Mouse (Mus musculus): ENCODE measurements around the gene Tsg101. TPM values are rescaled to one million over a fixed set of nuclear protein-coding genes. Genes with fewer than 3 reads are reported as not detected.
A peak's percentile ranks its signal among the peaks of the same experiment; 100 is the strongest.

Tsg101 gene
- polyA plus RNA-seq, 1 experiment, result 103 TPM

DNA sequence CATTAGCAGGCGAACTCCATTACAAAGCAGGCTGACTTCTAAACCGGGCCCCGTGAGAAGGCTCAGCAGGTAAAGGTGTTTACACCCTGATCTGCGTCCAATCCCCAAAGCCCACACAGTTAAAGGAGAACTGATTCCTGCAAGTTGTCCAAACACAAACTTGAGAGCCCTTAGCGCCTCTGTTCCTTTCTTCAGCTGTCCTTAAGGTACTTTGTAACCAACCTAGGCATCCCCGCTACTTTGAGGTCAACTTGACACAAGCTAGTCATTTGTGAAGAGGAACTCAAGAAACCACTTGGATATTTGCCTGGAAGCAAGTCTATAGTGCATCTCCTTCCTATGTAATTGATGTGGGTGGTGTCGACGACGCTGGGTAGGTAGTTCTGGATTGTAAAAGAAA, 62.3 kb downstream of the Tsg101 start:
- H3K36me3 ChIP-seq (ENCODE audit: control insufficient read depth, insufficient read depth, low read length), result peaks cover 37% of the 10 kb centered on the region
- 65% methylated on average over 9 of the region's 9 CpGs for WGBS
- no peak overlapping the region for H3K4me3 ChIP-seq (ENCODE audit: low read depth, low read length)
- no peaks in the 10 kb centered on the region for H3K4me1 ChIP-seq (ENCODE audit: control insufficient read depth, insufficient read depth, insufficient read length, low read length)
- TF ChIP-seq POLR2A (IDR thresholded peaks at IDR 0.05; ENCODE audit: low read depth, low read length), result no peak
- no peak for TF ChIP-seq CTCF (IDR thresholded peaks at IDR 0.05; ENCODE audit: extremely low read depth, insufficient read length, insufficient replicate concordance, low read depth, low read length)
- no peak overlapping the region for H3K27ac ChIP-seq (ENCODE audit: insufficient read depth, low read depth, low read length)
- H3K27me3 ChIP-seq (ENCODE audit: control insufficient read depth, insufficient read depth, low read length), result no peaks in the 10 kb centered on the region

DNA sequence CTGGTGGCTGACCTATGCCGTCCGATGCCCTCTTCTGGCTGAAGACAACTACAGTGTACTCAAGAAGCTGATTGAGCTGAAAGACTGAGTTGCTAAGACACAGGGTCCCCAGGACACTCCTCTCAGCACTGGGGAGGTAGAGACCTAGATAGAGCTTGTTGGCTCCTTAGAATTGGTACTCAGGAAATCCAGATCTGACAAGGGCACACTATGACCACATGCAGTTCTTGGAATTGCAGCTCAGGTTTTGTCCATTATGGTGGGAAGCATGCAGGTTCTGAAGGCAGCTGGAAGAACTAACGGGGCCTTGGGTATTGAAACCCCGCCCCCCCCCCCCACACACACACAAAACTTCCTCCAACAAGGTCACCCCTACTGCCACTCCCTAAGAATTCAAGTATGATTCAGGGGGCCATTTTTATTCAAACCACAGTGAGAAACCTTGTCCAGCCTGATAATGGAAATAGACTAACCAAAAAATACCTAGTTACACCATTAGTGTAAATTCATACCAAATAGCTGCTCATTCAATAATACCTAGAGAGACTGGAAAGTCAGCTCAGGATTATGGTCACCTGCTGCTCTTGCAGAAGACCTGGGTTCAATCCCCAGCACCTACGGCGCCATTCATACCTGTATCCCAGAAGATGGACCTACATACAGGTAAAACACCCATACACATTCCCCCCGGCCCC, 63.8 kb downstream of the Tsg101 start:
- no peak for TF ChIP-seq CTCF (IDR thresholded peaks at IDR 0.05; ENCODE audit: extremely low read depth, insufficient read length, insufficient replicate concordance, low read depth, low read length)
- no peak for TF ChIP-seq POLR2A (IDR thresholded peaks at IDR 0.05; ENCODE audit: low read depth, low read length)
- H3K4me3 ChIP-seq (ENCODE audit: low read depth, low read length), result no peak overlapping the region
- H3K27me3 ChIP-seq (ENCODE audit: control insufficient read depth, insufficient read depth, low read length), result no peaks in the 10 kb centered on the region
- H3K4me1 ChIP-seq (ENCODE audit: control insufficient read depth, insufficient read depth, insufficient read length, low read length), result no peaks in the 10 kb centered on the region
- peaks cover 50% of the 10 kb centered on the region for H3K36me3 ChIP-seq (ENCODE audit: control insufficient read depth, insufficient read depth, low read length)
- 74% methylated on average over 7 of the region's 7 CpGs for WGBS
- H3K27ac ChIP-seq (ENCODE audit: insufficient read depth, low read depth, low read length), result no peak overlapping the region

DNA sequence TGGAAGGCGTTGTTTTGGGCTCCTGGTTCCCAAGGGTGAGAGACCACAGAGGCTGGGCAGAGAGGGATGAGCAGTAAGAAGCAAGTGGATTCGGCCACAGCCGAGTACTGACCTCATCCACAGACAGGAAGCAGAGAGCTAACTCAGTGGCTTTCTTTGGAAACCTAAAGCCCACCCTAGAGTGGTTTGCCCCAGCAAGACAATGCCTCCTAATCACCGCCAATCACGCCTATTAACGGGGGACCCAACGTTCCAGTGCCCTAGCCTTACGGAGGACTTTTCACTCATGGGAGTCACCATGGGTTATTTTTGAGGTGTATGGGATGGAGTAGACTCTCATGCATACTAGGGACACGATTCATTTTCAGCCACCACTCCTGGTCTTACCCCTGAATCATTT, 66.4 kb downstream of the Tsg101 start:
- no peak overlapping the region for H3K4me3 ChIP-seq (ENCODE audit: low read depth, low read length)
- WGBS, result 91% methylated on average over 9 of the region's 9 CpGs
- no peak overlapping the region for H3K27ac ChIP-seq (ENCODE audit: insufficient read depth, low read depth, low read length)
- no peaks in the 10 kb centered on the region for H3K27me3 ChIP-seq (ENCODE audit: control insufficient read depth, insufficient read depth, low read length)
- 0 out of 2 replicates have a peak, but pooled peaks cover 4% of the 10 kb centered on the region for H3K4me1 ChIP-seq (ENCODE audit: control insufficient read depth, insufficient read depth, insufficient read length, low read length)
- peaks cover 72% of the 10 kb centered on the region for H3K36me3 ChIP-seq (ENCODE audit: control insufficient read depth, insufficient read depth, low read length)
- TF ChIP-seq POLR2A (IDR thresholded peaks at IDR 0.05; ENCODE audit: low read depth, low read length) (no peak), CTCF (IDR thresholded peaks at IDR 0.05; ENCODE audit: extremely low read depth, insufficient read length, insufficient replicate concordance, low read depth, low read length) (no peak)

DNA sequence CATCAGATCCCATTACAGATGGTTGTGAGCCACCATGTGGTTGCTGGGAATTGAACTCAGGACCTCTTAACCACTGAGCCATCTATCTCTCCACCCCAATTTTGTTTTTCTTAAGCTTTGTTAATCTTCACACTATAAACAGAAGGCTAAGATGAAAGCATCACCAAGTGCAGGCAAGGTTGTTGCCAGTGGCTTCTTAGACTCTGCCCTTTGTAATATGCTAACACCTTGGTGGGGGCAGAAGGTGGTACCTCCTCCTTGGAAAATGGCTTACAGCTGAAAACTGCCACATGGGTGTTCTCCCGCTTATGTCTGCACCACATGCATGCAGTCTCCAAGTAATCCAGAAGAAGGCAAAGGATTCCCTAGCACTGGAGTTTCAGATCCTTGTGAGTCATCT, 67.1 kb downstream of the Tsg101 start:
- Histone ChIP-seq H3K27me3 (ENCODE audit: control insufficient read depth, insufficient read depth, low read length) (no peaks in the 10 kb centered on the region), H3K4me3 (ENCODE audit: low read depth, low read length) (no peak overlapping the region), H3K36me3 (ENCODE audit: control insufficient read depth, insufficient read depth, low read length) (peaks cover 76% of the 10 kb centered on the region), H3K27ac (ENCODE audit: insufficient read depth, low read depth, low read length) (no peak overlapping the region), H3K4me1 (ENCODE audit: control insufficient read depth, insufficient read depth, insufficient read length, low read length) (0 out of 2 replicates have a peak, but pooled peaks cover 4% of the 10 kb centered on the region)
- 80% methylated on average over 1 of the region's 1 CpGs for WGBS
- TF ChIP-seq CTCF (IDR thresholded peaks at IDR 0.05; ENCODE audit: extremely low read depth, insufficient read length, insufficient replicate concordance, low read depth, low read length), result no peak
- TF ChIP-seq POLR2A (IDR thresholded peaks at IDR 0.05; ENCODE audit: low read depth, low read length), result no peak

DNA sequence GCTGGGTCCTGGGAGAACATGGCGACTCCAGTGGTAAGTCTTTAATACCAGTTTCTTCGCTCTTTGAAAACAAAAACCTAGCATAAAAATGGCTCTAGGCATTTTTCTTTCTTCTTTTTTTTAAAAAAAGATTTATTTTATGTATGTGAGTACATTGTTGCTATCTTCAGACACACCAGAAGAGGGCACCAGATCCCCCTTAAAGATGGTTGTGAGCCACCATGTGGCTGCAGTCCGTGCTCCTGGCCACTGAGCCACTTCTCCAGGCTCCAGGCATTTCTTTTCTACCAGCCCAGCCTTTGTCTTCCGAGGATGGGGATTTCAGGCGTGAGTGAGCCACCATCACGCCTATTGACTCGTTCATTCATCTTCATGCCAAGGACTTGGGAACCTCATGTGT, 68.7 kb downstream of the Tsg101 start:
- Histone ChIP-seq H3K4me3 (ENCODE audit: low read depth, low read length) (no peak overlapping the region), H3K27me3 (ENCODE audit: control insufficient read depth, insufficient read depth, low read length) (no peaks in the 10 kb centered on the region), H3K27ac (ENCODE audit: insufficient read depth, low read depth, low read length) (no peak overlapping the region), H3K36me3 (ENCODE audit: control insufficient read depth, insufficient read depth, low read length) (peaks cover 75% of the 10 kb centered on the region), H3K4me1 (ENCODE audit: control insufficient read depth, insufficient read depth, insufficient read length, low read length) (0 out of 2 replicates have a peak, but pooled peaks cover 5% of the 10 kb centered on the region)
- 79% methylated on average over 7 of the region's 7 CpGs for WGBS
- no peak for TF ChIP-seq POLR2A (IDR thresholded peaks at IDR 0.05; ENCODE audit: low read depth, low read length)
- TF ChIP-seq CTCF (IDR thresholded peaks at IDR 0.05; ENCODE audit: extremely low read depth, insufficient read length, insufficient replicate concordance, low read depth, low read length), result no peak

DNA sequence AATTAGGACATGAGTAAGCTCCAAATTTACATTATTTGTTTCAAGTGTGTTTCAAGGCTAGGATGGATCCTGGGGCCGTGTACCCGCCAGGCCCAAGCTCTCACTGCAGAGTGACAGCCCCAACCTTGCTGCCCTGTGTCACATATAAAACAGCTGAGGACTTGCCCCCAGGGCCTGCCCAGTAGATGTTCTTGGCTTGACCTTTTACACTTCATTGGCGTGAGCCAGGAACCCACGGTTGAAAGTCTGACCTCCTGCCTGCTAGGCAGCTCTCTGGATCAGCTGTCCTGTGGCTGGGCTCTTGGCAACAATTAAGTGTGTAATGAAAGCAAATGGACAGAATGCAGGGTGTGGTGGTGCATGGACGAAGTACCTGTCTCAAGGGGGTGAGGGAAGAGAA, 70.5 kb downstream of the Tsg101 start:
- H3K4me1 ChIP-seq (ENCODE audit: control insufficient read depth, insufficient read depth, insufficient read length, low read length), result peaks cover 12% of the 10 kb centered on the region; the same call in 1 of the 2 replicates
- H3K27ac ChIP-seq (ENCODE audit: insufficient read depth, low read depth, low read length), result no peak overlapping the region
- peaks cover 59% of the 10 kb centered on the region for H3K36me3 ChIP-seq (ENCODE audit: control insufficient read depth, insufficient read depth, low read length)
- no peak for TF ChIP-seq CTCF (IDR thresholded peaks at IDR 0.05; ENCODE audit: extremely low read depth, insufficient read length, insufficient replicate concordance, low read depth, low read length)
- TF ChIP-seq POLR2A (IDR thresholded peaks at IDR 0.05; ENCODE audit: low read depth, low read length), result no peak
- 80% methylated on average over 5 of the region's 5 CpGs for WGBS
- H3K4me3 ChIP-seq (ENCODE audit: low read depth, low read length), result no peak overlapping the region
- no peaks in the 10 kb centered on the region for H3K27me3 ChIP-seq (ENCODE audit: control insufficient read depth, insufficient read depth, low read length)

DNA sequence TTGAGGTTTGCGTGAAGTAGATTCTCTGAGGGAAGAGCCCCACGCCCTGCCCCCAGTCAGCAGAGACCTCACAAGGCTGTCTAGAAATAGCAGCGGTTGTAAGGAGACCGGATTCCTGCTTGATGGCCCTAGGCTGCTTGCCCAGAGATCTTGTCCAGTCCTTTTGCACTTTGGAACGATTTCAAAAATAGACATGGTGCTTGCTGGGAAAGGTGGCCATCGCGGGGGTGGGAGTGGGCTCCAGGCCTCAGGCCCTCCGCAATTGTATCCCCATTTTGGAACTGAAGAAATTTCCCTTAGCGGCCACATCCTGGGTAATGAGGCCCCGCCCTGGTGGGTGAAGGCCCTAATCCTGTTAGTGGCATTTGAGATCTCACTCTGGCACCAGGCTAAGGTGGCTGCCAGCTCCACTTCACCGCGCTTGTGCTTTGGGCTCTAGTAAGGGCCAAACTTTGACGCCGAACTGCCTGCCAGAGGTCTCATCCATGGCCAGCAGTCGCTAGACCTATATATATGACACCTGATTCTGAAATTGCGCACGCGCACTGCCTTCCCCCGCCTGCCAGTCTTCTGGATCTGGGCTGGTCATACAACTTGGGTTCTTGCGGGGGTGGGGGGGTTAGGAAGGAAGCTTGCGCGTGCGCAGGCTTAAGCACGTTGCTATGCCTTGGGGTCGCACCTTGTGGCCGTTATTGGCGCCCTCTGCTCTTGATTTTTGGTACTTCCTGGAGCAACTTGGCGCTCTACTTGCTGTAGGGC, 73.1 kb downstream of the Tsg101 start:
- 2% methylated on average over 28 of the region's 28 CpGs for WGBS
- H3K4me1 ChIP-seq (ENCODE audit: control insufficient read depth, insufficient read depth, insufficient read length, low read length), result peaks cover 27% of the 10 kb centered on the region; the same call in 1 of the 2 replicates
- peak; percentile 76; the same call in 1 of the 2 replicates for TF ChIP-seq POLR2A (IDR thresholded peaks at IDR 0.05; ENCODE audit: low read depth, low read length)
- TF ChIP-seq CTCF (IDR thresholded peaks at IDR 0.05; ENCODE audit: extremely low read depth, insufficient read length, insufficient replicate concordance, low read depth, low read length), result peak; percentile 41; the same call in 1 of the 2 replicates
- H3K4me3 ChIP-seq (ENCODE audit: low read depth, low read length), result peak overlapping the region; percentile 93
- peak overlapping the region; percentile 96 for H3K27ac ChIP-seq (ENCODE audit: insufficient read depth, low read depth, low read length)
- H3K36me3 ChIP-seq (ENCODE audit: control insufficient read depth, insufficient read depth, low read length), result peaks cover 34% of the 10 kb centered on the region
- no peaks in the 10 kb centered on the region for H3K27me3 ChIP-seq (ENCODE audit: control insufficient read depth, insufficient read depth, low read length)

Measured in small intestine, adult 2 months (tissue).